Mouse (Mus musculus): ENCODE measurements around the gene Themis.

Themis gene

DNA sequence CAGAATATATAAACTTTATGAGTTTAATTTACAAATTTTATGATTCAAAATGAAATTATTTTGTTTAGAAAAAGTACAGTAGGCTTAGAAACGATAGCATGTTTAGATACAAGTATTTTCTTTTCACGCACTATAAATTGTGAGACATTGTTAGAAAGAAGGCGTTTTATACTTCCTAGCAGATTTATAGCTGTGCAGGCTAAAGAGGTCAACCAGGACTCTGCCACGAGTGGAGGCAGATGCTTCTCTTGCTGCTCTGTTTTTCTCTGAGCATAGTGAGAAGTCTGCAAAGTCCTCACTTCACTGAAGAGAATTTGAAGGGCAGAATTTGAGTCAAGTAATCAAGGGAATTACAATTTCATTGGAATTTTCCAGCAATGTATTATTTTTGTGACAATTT, 131.3 kb downstream of the Themis start:
- DNase-seq (ENCODE audit: low read depth in 1 of 2, low spot score in 2 of 2): no peak

DNA sequence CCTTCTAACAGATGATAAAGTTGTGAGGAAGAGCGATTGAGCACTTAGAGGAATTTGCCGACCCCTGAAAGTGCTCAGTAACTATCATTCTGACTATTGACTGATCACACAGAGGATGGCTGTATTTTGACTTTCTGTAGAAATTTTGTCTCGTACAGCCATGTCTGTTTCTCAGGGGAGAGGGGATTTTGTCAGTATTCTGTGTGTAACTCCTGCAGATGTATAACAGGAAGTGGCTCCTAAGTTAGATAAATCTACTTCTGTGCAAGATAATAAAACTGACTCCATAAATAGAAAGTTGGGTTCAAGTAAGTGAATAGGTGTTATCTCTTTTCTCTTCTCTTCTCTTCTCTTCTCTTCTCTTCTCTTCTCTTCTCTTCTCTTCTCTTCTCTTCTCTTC, 137.0 kb downstream of the Themis start:
- DNase-seq (ENCODE audit: low read depth in 1 of 2, low spot score in 2 of 2): no peak

GRCm38 (mm10) chr10:28811928-28812570, 143.9 kb downstream of the Themis start:
- DNase-seq (ENCODE audit: low read depth in 1 of 2, low spot score in 2 of 2): no peak

GRCm38 (mm10) chr10:28812571-28812936, 144.4 kb downstream of the Themis start:
- DNase-seq (ENCODE audit: low read depth in 1 of 2, low spot score in 2 of 2): no peak

DNA sequence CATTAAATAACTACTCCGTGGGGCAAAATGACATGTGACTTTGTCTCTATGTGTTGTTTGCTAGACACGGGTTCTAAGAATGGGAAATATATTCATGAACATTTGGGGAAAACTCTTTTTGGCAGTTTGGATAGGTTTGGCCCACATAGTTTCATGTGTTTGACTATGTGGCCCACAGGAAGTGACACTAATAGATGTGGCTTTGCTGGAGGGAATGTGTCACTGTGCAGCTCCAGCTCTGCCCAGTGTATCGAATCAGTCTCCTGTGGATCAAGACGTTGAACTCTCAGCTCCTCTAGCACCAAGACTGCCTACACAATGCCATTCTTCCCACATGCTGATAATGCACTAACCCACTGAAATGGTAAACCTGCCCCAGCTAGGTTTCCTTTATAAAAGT, 148.0 kb downstream of the Themis start:
- no peak for DNase-seq (ENCODE audit: low read depth in 1 of 2, low spot score in 2 of 2)

- DNase-seq (ENCODE audit: low read depth in 1 of 2, low spot score in 2 of 2): no peak
These were observed 154.2 kb downstream of the Themis start for GRCm38 (mm10) chr10:28822320-28822719.

DNA sequence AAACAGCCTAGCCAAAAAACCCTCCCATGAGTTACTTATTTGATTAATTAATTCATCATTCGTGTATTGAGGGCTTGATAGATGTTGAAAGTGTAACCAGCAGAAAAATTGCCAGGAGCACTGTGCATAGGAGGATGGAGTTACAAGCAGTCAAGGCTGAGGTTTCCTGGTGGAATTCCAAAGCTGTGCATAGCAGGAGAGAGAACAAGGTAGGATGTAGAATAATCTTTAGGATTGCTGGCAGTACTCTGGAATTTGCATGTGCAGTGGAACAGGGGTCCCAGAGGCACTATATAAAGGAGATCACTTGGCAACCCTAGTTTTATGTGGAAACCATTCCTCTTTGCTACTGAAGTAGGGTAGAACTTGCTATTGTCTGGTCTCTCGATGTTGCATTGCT, 174.4 kb downstream of the Themis start:
- DNase-seq (ENCODE audit: low read depth in 1 of 2, low spot score in 2 of 2): no peak

- no peak for DNase-seq (ENCODE audit: low read depth in 1 of 2, low spot score in 2 of 2)
These were observed 175.9 kb downstream of the Themis start for GRCm38 (mm10) chr10:28843755-28844717.

- DNase-seq (ENCODE audit: low read depth in 1 of 2, low spot score in 2 of 2): no peak
These were observed 188.0 kb downstream of the Themis start for GRCm38 (mm10) chr10:28856154-28856553.

- no peak for DNase-seq (ENCODE audit: low read depth in 1 of 2, low spot score in 2 of 2)
These were observed 202.6 kb downstream of the Themis start for GRCm38 (mm10) chr10:28870580-28871354.

GRCm38 (mm10) chr10:28874605-28875004, 206.4 kb downstream of the Themis start:
- no peak for DNase-seq (ENCODE audit: low read depth in 1 of 2, low spot score in 2 of 2)

DNA sequence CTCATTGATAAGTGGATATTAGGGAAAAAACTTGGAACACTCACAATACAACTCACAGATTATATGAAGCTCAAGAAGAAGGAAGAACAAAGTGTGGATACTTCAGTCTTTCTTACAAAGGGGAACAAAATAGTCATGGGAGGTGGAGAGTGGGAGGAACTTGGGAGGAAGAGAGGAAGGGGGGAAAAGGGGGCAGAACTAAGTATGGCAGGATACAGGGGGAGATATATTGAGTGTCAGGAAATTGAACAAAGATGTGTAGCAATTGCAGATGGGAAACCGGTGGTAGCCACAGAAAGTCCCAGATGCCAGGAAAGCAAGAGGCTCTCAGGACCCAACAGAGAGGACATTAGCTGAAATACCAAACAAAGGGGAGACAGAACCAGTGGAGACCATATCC, 219.5 kb downstream of the Themis start:
- DNase-seq (ENCODE audit: low read depth in 1 of 2, low spot score in 2 of 2): no peak

DNA sequence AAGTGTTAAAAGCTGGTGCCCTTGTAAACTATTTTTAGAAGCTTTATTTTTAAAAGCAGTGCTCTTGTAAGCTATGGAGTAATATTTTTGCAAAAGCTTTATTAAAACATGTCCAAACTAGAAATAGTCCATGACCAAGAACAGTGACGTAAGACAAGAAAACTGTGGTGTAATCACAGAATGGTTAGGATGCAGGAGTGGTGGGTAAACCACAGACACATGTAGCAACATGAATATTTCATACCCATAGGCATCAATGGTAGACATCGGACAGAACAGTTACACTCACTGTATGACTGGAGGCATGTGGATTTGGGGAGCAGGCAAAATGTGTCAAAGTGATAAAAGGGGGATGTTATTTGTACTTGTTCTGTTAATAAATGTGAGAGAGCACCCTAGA, 222.7 kb downstream of the Themis start:
- no peak for DNase-seq (ENCODE audit: low read depth in 1 of 2, low spot score in 2 of 2)

DNA sequence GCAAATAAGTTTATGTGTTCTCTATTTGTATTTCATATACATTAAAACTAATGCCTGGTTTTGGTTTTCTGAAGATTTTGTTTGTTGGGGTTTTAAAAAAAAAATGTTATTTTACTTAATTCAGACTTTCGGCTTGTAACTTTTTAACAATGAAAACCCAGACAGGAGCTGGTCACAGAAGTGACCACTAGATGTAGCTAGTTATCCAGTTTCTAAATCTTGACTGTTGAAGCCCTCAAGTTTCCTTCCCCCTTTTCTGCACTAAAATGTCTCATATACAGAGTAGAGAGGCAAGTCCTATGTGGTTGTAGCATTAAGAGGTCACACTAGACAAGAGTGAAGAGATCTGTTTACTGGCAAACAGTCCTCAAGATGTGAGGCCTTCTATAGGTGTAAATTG, 230.2 kb downstream of the Themis start:
- no peak for DNase-seq (ENCODE audit: low read depth in 1 of 2, low spot score in 2 of 2)

Data from monocyte, adult 2 months (primary cell).